Mouse (Mus musculus) forebrain, embryonic 12.5 days (tissue): ENCODE measurements around the gene Dicer1. TPM values are rescaled to one million over a fixed set of nuclear protein-coding genes. Genes with fewer than 3 reads are reported as not detected.

Source experiments
- polyA plus RNA-seq: library from polyadenylated mRNA; unstranded; fragments of >200 nt; fragmentation: Nextera tagmentation; extraction: Ambion mirVana; gene quantifications from 2 replicates; pipeline ENCODE4 v1.2.1, GENCODE M21; 2016

The Dicer1 gene
- polyA plus RNA-seq, 1 experiment from 2014 or later, result 66.4 TPM

Other genes with a start within 250 kb of the Dicer1 start
- 2.6 and 2.8 TPM in 2 replicates for gene Clmn, start 113.1 kb upstream of the Dicer1 start, polyA plus RNA-seq